Mouse (Mus musculus): Measurements from ENCODE around the gene B020031M17Rik. TPM values are rescaled to one million over a fixed set of nuclear protein-coding genes. Genes with fewer than 3 reads are reported as not detected.
"Not testable (repeated sequence)": the region's sequence is repeated elsewhere in the genome, so short reads cannot be mapped to it uniquely, and the experiment has no call there.

Gene B020031M17Rik
- total and polyA plus RNA-seq, 3 experiments: 1.9 to 2.4 TPM; not detected in 1

- H3K4me3 ChIP-seq (replicated peaks in 1 of 3; ENCODE audit: low read depth in 2 of 3, low read length in 2 of 3, poor library complexity in 1 of 3); H3K27me3 ChIP-seq (replicated peaks); H3K79me2 ChIP-seq (replicated peaks; ENCODE audit: control insufficient read depth, extremely low read depth, insufficient read depth, poor library complexity, severe bottlenecking); H3K36me3 ChIP-seq (replicated peaks in 1 of 2; ENCODE audit: control insufficient read depth in 1 of 2, insufficient read depth in 1 of 2, low read length in 1 of 2); in situ Hi-C loops (cut with MboI; ENCODE audit: low pct_ligation_motif_present, low pct_unique_long_range_greater_than_20kb, low sequenced_read_pairs); H3K9ac ChIP-seq (ENCODE audit: insufficient read depth, low read depth); H3K9me3 ChIP-seq (replicated peaks; ENCODE audit: low read length); H3K4me2 ChIP-seq (ENCODE audit: insufficient read depth, low read depth, poor library complexity, severe bottlenecking); dilution Hi-C loops (cut with MboI; ENCODE audit: extremely low pct_ligation_motif_present, extremely low pct_unique_long_range_greater_than_20kb, low sequenced_read_pairs): not testable (repeated sequence)
- H3K27ac ChIP-seq (ENCODE audit: insufficient read depth, low read depth): peak overlapping the region; percentile 24; the same call in 1 of the 2 replicates
- peak; percentile 29; the same call in 1 of the 2 replicates for TF ChIP-seq MAFK (IDR thresholded peaks at IDR 0.05; ENCODE audit: insufficient replicate concordance, low read length)
- peaks cover 4 to 27% of the 10 kb centered on the region in 2 experiments for H3K4me1 ChIP-seq (ENCODE audit: control insufficient read depth in 1 of 2, insufficient read depth in 2 of 2)
- DNase-seq (ENCODE audit: extremely low read depth): peak; percentile 16
Observed at GRCm38 (mm10) chr13:119955089-119955488, 4.5 kb upstream of the B020031M17Rik start.

- H3K9ac ChIP-seq (ENCODE audit: insufficient read depth, low read depth); H3K27me3 ChIP-seq (replicated peaks); H3K4me3 ChIP-seq (replicated peaks in 1 of 3; ENCODE audit: low read depth in 2 of 3, low read length in 2 of 3, poor library complexity in 1 of 3); dilution Hi-C loops (cut with MboI; ENCODE audit: extremely low pct_ligation_motif_present, extremely low pct_unique_long_range_greater_than_20kb, low sequenced_read_pairs); DNase-seq (ENCODE audit: extremely low read depth); H3K9me3 ChIP-seq (replicated peaks; ENCODE audit: low read length); H3K79me2 ChIP-seq (replicated peaks; ENCODE audit: control insufficient read depth, extremely low read depth, insufficient read depth, poor library complexity, severe bottlenecking); H3K4me1 ChIP-seq (ENCODE audit: control insufficient read depth in 1 of 2, insufficient read depth in 2 of 2); in situ Hi-C loops (cut with MboI; ENCODE audit: low pct_ligation_motif_present, low pct_unique_long_range_greater_than_20kb, low sequenced_read_pairs); H3K4me2 ChIP-seq (ENCODE audit: insufficient read depth, low read depth, poor library complexity, severe bottlenecking); H3K27ac ChIP-seq (ENCODE audit: insufficient read depth, low read depth); H3K36me3 ChIP-seq (replicated peaks in 1 of 2; ENCODE audit: control insufficient read depth in 1 of 2, insufficient read depth in 1 of 2, low read length in 1 of 2): not testable (repeated sequence)
Observed at GRCm38 (mm10) chr13:119929172-119929571, 21.4 kb downstream of the B020031M17Rik start, which contains the start of gene Gm21761. Gm21761 (minus strand) TSS chr13:119929272.

DNA sequence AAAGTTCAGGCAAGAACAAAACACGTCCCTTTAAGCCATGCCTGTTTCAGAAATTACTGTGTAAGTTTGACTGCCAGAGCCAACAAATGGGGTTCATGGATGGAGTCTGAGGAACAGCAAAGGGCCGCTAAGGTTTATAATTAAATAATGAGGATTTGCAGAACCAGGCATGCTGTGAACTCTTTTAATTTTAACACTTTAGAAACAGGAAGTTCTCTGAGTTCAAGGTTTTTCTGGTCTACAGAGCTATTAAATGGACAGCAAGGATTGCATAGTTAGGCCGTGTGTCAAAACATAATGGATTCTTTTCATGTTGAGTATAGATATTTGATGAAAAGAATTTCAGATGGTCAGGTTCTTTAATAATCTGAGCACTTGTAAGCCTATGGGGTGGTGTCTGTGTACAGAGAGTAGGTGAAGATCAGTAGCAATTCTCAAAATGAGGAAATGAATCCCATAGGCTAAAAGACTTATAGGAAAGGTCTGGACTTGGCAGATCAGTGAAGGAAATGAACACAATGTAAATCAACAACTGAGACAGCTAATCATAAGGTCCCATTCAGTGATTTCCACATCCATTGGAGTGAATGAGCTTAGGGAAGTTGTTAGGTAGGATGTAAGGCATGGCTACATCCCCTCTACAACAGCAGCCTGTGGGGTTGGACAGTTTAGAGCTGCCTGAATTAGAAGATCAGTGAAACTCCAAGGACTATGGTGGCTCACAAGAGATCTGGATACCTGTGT lies 25.8 kb downstream of the B020031M17Rik start:
- H3K9me3 ChIP-seq (replicated peaks; ENCODE audit: low read length); H3K27me3 ChIP-seq (replicated peaks); H3K4me2 ChIP-seq (ENCODE audit: insufficient read depth, low read depth, poor library complexity, severe bottlenecking); DNase-seq (ENCODE audit: extremely low read depth); in situ Hi-C loops (cut with MboI; ENCODE audit: low pct_ligation_motif_present, low pct_unique_long_range_greater_than_20kb, low sequenced_read_pairs); H3K9ac ChIP-seq (ENCODE audit: insufficient read depth, low read depth); H3K79me2 ChIP-seq (replicated peaks; ENCODE audit: control insufficient read depth, extremely low read depth, insufficient read depth, poor library complexity, severe bottlenecking); dilution Hi-C loops (cut with MboI; ENCODE audit: extremely low pct_ligation_motif_present, extremely low pct_unique_long_range_greater_than_20kb, low sequenced_read_pairs); H3K4me1 ChIP-seq (ENCODE audit: control insufficient read depth in 1 of 2, insufficient read depth in 2 of 2); H3K27ac ChIP-seq (ENCODE audit: insufficient read depth, low read depth); H3K4me3 ChIP-seq (replicated peaks in 1 of 3; ENCODE audit: low read depth in 2 of 3, low read length in 2 of 3, poor library complexity in 1 of 3); H3K36me3 ChIP-seq (replicated peaks in 1 of 2; ENCODE audit: control insufficient read depth in 1 of 2, insufficient read depth in 1 of 2, low read length in 1 of 2): not testable (repeated sequence)

DNA sequence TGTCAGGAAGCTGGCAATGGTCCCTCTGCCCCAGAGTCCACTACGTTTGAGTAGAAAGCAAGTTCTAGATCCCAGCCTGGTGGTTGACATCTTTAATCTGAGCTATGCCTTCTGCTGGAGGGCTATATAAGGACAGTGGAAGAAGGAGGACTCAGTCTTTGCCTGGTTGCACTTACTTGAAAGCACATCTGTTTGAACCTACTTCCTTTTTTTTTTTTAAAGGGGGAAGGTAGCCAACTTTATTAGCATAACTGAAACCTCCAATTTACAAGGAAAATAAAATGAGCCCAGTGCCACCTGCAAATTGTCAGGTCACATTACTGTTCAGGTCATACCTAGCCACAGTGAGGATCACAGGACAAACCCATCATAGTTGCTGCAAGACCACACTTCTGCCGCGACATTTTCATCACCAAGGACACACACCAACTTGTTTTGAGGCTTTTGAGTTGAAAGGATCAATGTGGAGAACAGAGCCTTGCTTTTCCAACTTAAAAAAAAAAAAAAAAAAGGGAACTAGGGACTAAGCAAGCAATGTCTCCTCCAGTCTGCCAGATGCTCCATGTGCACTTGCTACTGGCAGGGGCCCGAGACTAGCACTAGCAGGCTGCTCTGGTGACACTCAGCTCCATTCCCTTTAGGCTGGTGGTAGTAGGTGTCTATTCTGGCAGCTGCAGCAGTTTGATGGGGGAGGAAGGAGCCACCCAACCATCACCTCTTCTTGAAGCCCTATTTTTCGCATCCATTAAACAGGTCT lies 33.5 kb downstream of the B020031M17Rik start:
- in situ Hi-C loops (cut with MboI; ENCODE audit: low pct_ligation_motif_present, low pct_unique_long_range_greater_than_20kb, low sequenced_read_pairs); H3K79me2 ChIP-seq (replicated peaks; ENCODE audit: control insufficient read depth, extremely low read depth, insufficient read depth, poor library complexity, severe bottlenecking); dilution Hi-C loops (cut with MboI; ENCODE audit: extremely low pct_ligation_motif_present, extremely low pct_unique_long_range_greater_than_20kb, low sequenced_read_pairs); H3K27me3 ChIP-seq (replicated peaks); H3K9me3 ChIP-seq (replicated peaks; ENCODE audit: low read length); H3K4me1 ChIP-seq (ENCODE audit: control insufficient read depth in 1 of 2, insufficient read depth in 2 of 2); H3K36me3 ChIP-seq (replicated peaks in 1 of 2; ENCODE audit: control insufficient read depth in 1 of 2, insufficient read depth in 1 of 2, low read length in 1 of 2): not testable (repeated sequence)
- TF ChIP-seq EP300 (IDR thresholded peaks at IDR 0.05; ENCODE audit: low read length) (peak; percentile 64), NELFE (IDR thresholded peaks at IDR 0.05; ENCODE audit: low read depth, low read length) (0 out of 2 replicates have a peak, but pooled peaks have one; percentile 7), TCF12 (IDR thresholded peaks at IDR 0.05; ENCODE audit: low read depth, low read length) (peak; percentile 75), TBP (conservative IDR thresholded peaks at IDR 0.05; ENCODE audit: low read depth, low read length) (peak; percentile 67), ZNF384 (IDR thresholded peaks at IDR 0.05; ENCODE audit: low read depth, low read length) (peak; percentile 77; the same call in 1 of the 2 replicates)
- H3K27ac ChIP-seq (ENCODE audit: insufficient read depth, low read depth): peak overlapping the region; percentile 100
- H3K4me2 ChIP-seq (ENCODE audit: insufficient read depth, low read depth, poor library complexity, severe bottlenecking): peak overlapping the region; percentile 67
- peak; percentile 79 for DNase-seq (ENCODE audit: extremely low read depth)
- H3K9ac ChIP-seq (ENCODE audit: insufficient read depth, low read depth): peak overlapping the region; percentile 56; the same call in 1 of the 2 replicates
- peak overlapping the region in 1 of 3 experiments; percentile 8 for H3K4me3 ChIP-seq (replicated peaks in 1 of 3; ENCODE audit: low read depth in 2 of 3, low read length in 2 of 3, poor library complexity in 1 of 3)

All from CH12.LX (cell line).